Comparison of ENCODE assay signal across 12 mouse cellular contexts in the genomic region with DNA sequence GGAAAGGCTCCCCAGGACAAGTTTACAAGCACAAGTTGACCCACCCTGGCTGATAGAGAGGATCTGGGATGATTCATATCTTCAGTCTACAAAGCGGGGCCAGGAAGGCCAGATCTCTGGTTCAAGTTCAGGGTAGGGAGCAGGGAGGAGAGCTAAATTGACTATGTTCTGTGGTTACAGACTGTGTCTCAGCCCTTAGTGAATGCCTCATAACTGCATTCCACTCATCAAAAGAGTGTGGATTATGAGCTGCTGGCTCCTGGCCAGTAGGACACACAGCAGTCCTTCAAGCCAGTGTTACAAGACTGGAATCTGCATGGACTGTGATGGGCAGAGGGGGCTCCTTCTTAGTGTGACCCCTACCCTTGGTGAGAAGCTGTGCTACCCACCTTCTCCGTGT. TPM values are rescaled to one million over a fixed set of nuclear protein-coding genes. Genes with fewer than 3 reads are reported as not detected.
DNase-seq lines count a peak whose midpoint lies in the region; ATAC-seq and TF ChIP-seq lines count a peak whose summit lies in the region.
"Had no signal": no experiment of that assay in that cellular context is flagged by ENCODE, and none has a peak within 500 bp of the region (broad histone marks: within the 10 kb centered on the region; RNA-seq: fewer than 3 reads in every experiment).

No protein-coding gene starts in this region.

- peak; percentile 74 for DNase-seq in Muller cell, postnatal 12 days (ENCODE audit: inconsistent ontology term)
- peak; percentile 16 to 43 for DNase-seq in heart, postnatal 14 days
- peak; percentile 24 for DNase-seq in limb, embryonic 14.5 days (ENCODE audit: low spot score)
- DNase-seq in layer of hippocampus, postnatal 25 days (ENCODE audit: extremely low spot score in 1 of 2, low spot score in 1 of 2): no peak
- DNase-seq in liver: no peak
- DNase-seq: cerebellum, adult 9-10 months had no signal

- no peak overlapping the region for H3K4me3 ChIP-seq in heart, embryonic 14.5 days (ENCODE audit: control insufficient read depth in 1 of 2, insufficient read depth in 1 of 2, low read depth in 1 of 2, low read length in 2 of 2)
- H3K4me3 ChIP-seq in heart, embryonic 11.5 days (ENCODE audit: low read depth, low read length): no peak overlapping the region
- H3K4me3 ChIP-seq in limb, embryonic 14.5 days (replicated peaks; ENCODE audit: low read length): no peak overlapping the region
- H3K4me3 ChIP-seq: midbrain, embryonic 10.5 days; stomach, embryonic 15.5 days had no signal

- H3K36me3 ChIP-seq in heart, embryonic 14.5 days (ENCODE audit: control insufficient read depth, insufficient read depth, low read length): no peaks in the 10 kb centered on the region
- H3K36me3 ChIP-seq in heart, embryonic 11.5 days (ENCODE audit: control insufficient read depth, insufficient read depth, low read length): no peaks in the 10 kb centered on the region
- no peaks in the 10 kb centered on the region for H3K36me3 ChIP-seq in limb, embryonic 14.5 days (ENCODE audit: control insufficient read depth, insufficient read depth, low read length)
- H3K36me3 ChIP-seq: midbrain, embryonic 10.5 days; stomach, embryonic 15.5 days had no signal

- WGBS in heart, embryonic 14.5 days: 29% methylated on average over 2 of the region's 2 CpGs
- WGBS in heart, embryonic 11.5 days (ENCODE audit: insufficient replicate concordance): 63% methylated on average over 2 of the region's 2 CpGs
- 51% methylated on average over 2 of the region's 2 CpGs for WGBS in limb, embryonic 14.5 days

- no peak for TF ChIP-seq POLR2A in limb, embryonic 14.5 days (IDR thresholded peaks at IDR 0.05; ENCODE audit: borderline replicate concordance, extremely low read depth, insufficient read depth, insufficient read length)

- no peaks in the 10 kb centered on the region for H3K27me3 ChIP-seq in heart, embryonic 14.5 days (ENCODE audit: control insufficient read depth, insufficient read depth, low read length)
- no peaks in the 10 kb centered on the region for H3K27me3 ChIP-seq in heart, embryonic 11.5 days (ENCODE audit: control insufficient read depth, insufficient read depth, low read length)
- H3K27me3 ChIP-seq in limb, embryonic 14.5 days (ENCODE audit: control insufficient read depth, insufficient read depth, low read length): no peaks in the 10 kb centered on the region
- H3K27me3 ChIP-seq: stomach, embryonic 15.5 days had no signal

- peak overlapping the region; percentile 56 to 60 for H3K27ac ChIP-seq in heart, embryonic 14.5 days (replicated peaks in 1 of 2; ENCODE audit: control insufficient read depth in 1 of 2, insufficient read depth in 1 of 2, low read depth in 2 of 2, low read length in 2 of 2)
- no peak overlapping the region for H3K27ac ChIP-seq in heart, embryonic 11.5 days (ENCODE audit: low read depth, low read length)
- no peak overlapping the region for H3K27ac ChIP-seq in limb, embryonic 14.5 days (replicated peaks; ENCODE audit: low read depth, low read length)
- H3K27ac ChIP-seq: midbrain, embryonic 10.5 days; stomach, embryonic 15.5 days had no signal

- H3K9ac ChIP-seq in heart, embryonic 14.5 days (ENCODE audit: low read length): no peak overlapping the region
- H3K9ac ChIP-seq in heart, embryonic 11.5 days (ENCODE audit: low read depth, low read length): no peak overlapping the region
- H3K9ac ChIP-seq in limb, embryonic 14.5 days (ENCODE audit: low read depth, low read length, severe bottlenecking): no peak overlapping the region
- H3K9ac ChIP-seq: stomach, embryonic 15.5 days had no signal

- intact Hi-C loops in heart, postnatal 14 days (cut with DNase I): no loop called here

- H3K9me3 ChIP-seq in heart, embryonic 14.5 days (ENCODE audit: control insufficient read depth, low read length): no peaks in the 10 kb centered on the region
- no peaks in the 10 kb centered on the region for H3K9me3 ChIP-seq in heart, embryonic 11.5 days (replicated peaks; ENCODE audit: control insufficient read depth, low read length)
- H3K9me3 ChIP-seq in limb, embryonic 14.5 days (ENCODE audit: control insufficient read depth, low read length): no peaks in the 10 kb centered on the region
- H3K9me3 ChIP-seq: midbrain, embryonic 10.5 days; stomach, embryonic 15.5 days had no signal

- peak; percentile 66; the same call in 1 of the 2 replicates for ATAC-seq in heart, embryonic 14.5 days (ENCODE audit: insufficient number of reproducible peaks, insufficient read depth, low FRiP score, low read depth)
- ATAC-seq in heart, embryonic 11.5 days (replicated peaks; ENCODE audit: insufficient number of reproducible peaks, low FRiP score, low TSS enrichment): no peak; the same call in 1 of the 2 replicates
- no peak for ATAC-seq in limb, embryonic 14.5 days (ENCODE audit: low FRiP score, low read depth)
- no peak for ATAC-seq in monocyte, adult 5-6 weeks (replicated peaks; ENCODE audit: insufficient number of reproducible peaks, low FRiP score, low TSS enrichment, poor library complexity, severe bottlenecking)
- ATAC-seq: CD4-positive, CD25-positive, alpha-beta regulatory T cell, adult 4 months had no signal

- H3K4me1 ChIP-seq in heart, embryonic 14.5 days (ENCODE audit: control insufficient read depth in 2 of 2, insufficient read depth in 2 of 2, low read length in 2 of 2): peaks cover 7 to 17% of the 10 kb centered on the region in 2 experiments
- H3K4me1 ChIP-seq in heart, embryonic 11.5 days (ENCODE audit: control insufficient read depth, insufficient read depth, low read length): peaks cover 8% of the 10 kb centered on the region
- peaks cover 6% of the 10 kb centered on the region; the same call in 1 of the 2 replicates for H3K4me1 ChIP-seq in limb, embryonic 14.5 days (ENCODE audit: control insufficient read depth, insufficient read depth, low read length)

- 0 out of 2 replicates have a peak overlapping the region, but pooled peaks have one; percentile 7 for H3K4me2 ChIP-seq in heart, embryonic 14.5 days (ENCODE audit: low read length)
- no peak overlapping the region for H3K4me2 ChIP-seq in heart, embryonic 11.5 days
- no peak overlapping the region for H3K4me2 ChIP-seq in limb, embryonic 14.5 days (replicated peaks; ENCODE audit: low read depth, low read length, severe bottlenecking)
- H3K4me2 ChIP-seq: stomach, embryonic 15.5 days had no signal

RNA-seq across cellular contexts. Expression of gene Cacnb2, which starts 48.4 kb away (rescaled TPM):
- 14.3 and 14.9 TPM in 2 replicates for polyA plus RNA-seq in heart, embryonic 14.5 days (2014; fragmentation: Nextera tagmentation; extraction: Ambion mirVana)
- 7.6 and 12.2 TPM in 2 replicates for polyA plus RNA-seq in heart, embryonic 11.5 days (2014; fragmentation: Nextera tagmentation; extraction: Ambion mirVana)
- 10 to 100 TPM; 66.3 to 74.0 TPM for total RNA-seq in heart, postnatal 14 days (2021)
- 4.1 and 4.7 TPM in 2 replicates for polyA plus RNA-seq in limb, embryonic 14.5 days (2012; rRNA removed)
- polyA plus RNA-seq in limb, embryonic 14.5 days (2014; fragmentation: Nextera tagmentation; extraction: Ambion mirVana): 2.3 and 3.0 TPM in 2 replicates
- 0.29 to 0.67 TPM in 2 of 3 replicates, not detected in the other for total RNA-seq in monocyte, adult 5-6 weeks (2017)
- total RNA-seq in layer of hippocampus, postnatal 25 days (2021): 10 to 100 TPM; 78.8 to 85.3 TPM

Comparison
In these comparisons a context has a peak if more than half of its experiments do, and no peak if none do; other contexts are left out.
1. H3K27ac ChIP-seq: peak in heart, embryonic 14.5 days (2 of 2); none in heart, embryonic 11.5 days (single experiment) and limb, embryonic 14.5 days (single experiment).
2. DNase-seq: peak in Muller cell, postnatal 12 days (single experiment), heart, postnatal 14 days (2 of 2) and limb, embryonic 14.5 days (single experiment); none in layer of hippocampus, postnatal 25 days (0 of 2) and liver (single experiment).
3. RNA of gene Cacnb2, which starts 48.4 kb away (total RNA-seq): 78.8 to 85.3 TPM in layer of hippocampus, postnatal 25 days and 66.3 to 74.0 TPM in heart, postnatal 14 days; 0.29 to 0.67 TPM in monocyte, adult 5-6 weeks; every median in the first group is over 10 times any median in the second.